41 mouse cellular contexts compared by ENCODE assay signal in the genomic region with DNA sequence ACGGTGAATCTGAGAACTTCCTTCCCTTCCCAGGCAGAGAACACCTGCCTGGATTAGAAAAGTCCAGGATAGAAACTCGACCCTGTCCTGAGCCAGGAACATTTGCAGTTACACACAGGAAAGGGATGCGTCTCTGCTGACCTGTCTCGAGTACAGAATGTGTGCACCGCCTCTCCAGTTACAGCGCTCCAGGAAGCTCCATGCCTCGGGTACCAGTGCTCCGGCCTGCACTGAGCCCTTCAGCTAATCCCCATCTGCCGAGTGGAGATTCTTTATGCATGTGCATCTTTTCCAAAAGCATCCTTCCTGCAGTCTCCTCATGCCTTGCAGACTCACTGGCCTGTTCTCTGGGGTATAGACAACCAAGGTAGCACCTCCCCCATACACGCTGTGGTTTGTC. TPM values are rescaled to one million over a fixed set of nuclear protein-coding genes. Genes with fewer than 3 reads are reported as not detected.
"Had no signal": no experiment of that assay in that cellular context is flagged by ENCODE, and none has a peak within 500 bp of the region (broad histone marks: within the 10 kb centered on the region; RNA-seq: fewer than 3 reads in every experiment).

No protein-coding gene starts in this region.

- ATAC-seq: liver, embryonic 12.5 days; liver, postnatal 0 days; lung, postnatal 0 days; midbrain, embryonic 13.5 days; midbrain, embryonic 15.5 days; midbrain, embryonic 16.5 days had no signal

- H3K36me3 ChIP-seq: limb, embryonic 10.5 days; limb, embryonic 12.5 days; limb, embryonic 13.5 days; limb, embryonic 15.5 days; liver, embryonic 12.5 days; liver, embryonic 13.5 days; liver, embryonic 15.5 days; lung, embryonic 15.5 days; midbrain, embryonic 10.5 days; midbrain, embryonic 12.5 days; midbrain, embryonic 13.5 days; midbrain, embryonic 15.5 days; neural tube, embryonic 12.5 days; neural tube, embryonic 13.5 days had no signal

- H3K4me2 ChIP-seq: limb, embryonic 12.5 days; limb, embryonic 13.5 days; limb, embryonic 15.5 days; liver, embryonic 11.5 days; liver, embryonic 12.5 days; liver, embryonic 13.5 days; liver, embryonic 15.5 days; lung, embryonic 14.5 days; lung, embryonic 15.5 days; midbrain, embryonic 11.5 days; midbrain, embryonic 12.5 days; midbrain, embryonic 13.5 days; midbrain, embryonic 15.5 days; neural tube, embryonic 12.5 days; neural tube, embryonic 13.5 days had no signal

- H3K9me3 ChIP-seq: limb, embryonic 12.5 days; limb, embryonic 13.5 days; limb, embryonic 15.5 days; liver, embryonic 12.5 days; liver, embryonic 13.5 days; liver, embryonic 15.5 days; lung, embryonic 15.5 days; midbrain, embryonic 10.5 days; midbrain, embryonic 12.5 days; midbrain, embryonic 13.5 days; midbrain, embryonic 15.5 days; neural tube, embryonic 12.5 days; neural tube, embryonic 13.5 days had no signal

- H3K9ac ChIP-seq: limb, embryonic 12.5 days; limb, embryonic 13.5 days; limb, embryonic 15.5 days; liver, embryonic 12.5 days; liver, embryonic 13.5 days; liver, embryonic 14.5 days; liver, embryonic 15.5 days; liver, postnatal 0 days; lung, embryonic 14.5 days; lung, embryonic 15.5 days; midbrain, embryonic 12.5 days; midbrain, embryonic 13.5 days; midbrain, embryonic 15.5 days; neural tube, embryonic 12.5 days; neural tube, embryonic 13.5 days had no signal

- H3K4me3 ChIP-seq: limb, embryonic 10.5 days; limb, embryonic 12.5 days; limb, embryonic 13.5 days; limb, embryonic 15.5 days; liver, embryonic 12.5 days; liver, embryonic 13.5 days; liver, embryonic 15.5 days; lung, embryonic 15.5 days; megakaryocyte, embryonic 14.5 days; midbrain, embryonic 10.5 days; midbrain, embryonic 12.5 days; midbrain, embryonic 13.5 days; midbrain, embryonic 15.5 days; myocyte; neural tube, embryonic 12.5 days; neural tube, embryonic 13.5 days had no signal

- H3K27me3 ChIP-seq: limb, embryonic 12.5 days; limb, embryonic 13.5 days; limb, embryonic 15.5 days; liver, embryonic 12.5 days; liver, embryonic 13.5 days; liver, embryonic 15.5 days; lung, embryonic 15.5 days; midbrain, embryonic 12.5 days; midbrain, embryonic 13.5 days; midbrain, embryonic 15.5 days; neural tube, embryonic 12.5 days; neural tube, embryonic 13.5 days had no signal

- H3K4me1 ChIP-seq: limb, embryonic 12.5 days; limb, embryonic 15.5 days; liver, embryonic 12.5 days; liver, embryonic 13.5 days; liver, embryonic 15.5 days; lung, embryonic 15.5 days; megakaryocyte, embryonic 14.5 days; midbrain, embryonic 10.5 days; midbrain, embryonic 12.5 days; midbrain, embryonic 15.5 days had no signal

- DNase-seq: left cerebral cortex, postnatal 4 days; liver; liver, embryonic 13.5 days; liver, postnatal 0 days; lung, adult 18-20 months; lung, adult 2 months; lung, embryonic 14.5 days; lung, postnatal 10 days; lung, postnatal 14 days; lung, postnatal 36 days; lung, postnatal 4 days; midbrain, embryonic 14.5 days had no signal

- H3K27ac ChIP-seq: limb, embryonic 10.5 days; limb, embryonic 12.5 days; limb, embryonic 13.5 days; limb, embryonic 15.5 days; liver, embryonic 12.5 days; liver, embryonic 13.5 days; liver, embryonic 14.5 days; liver, embryonic 15.5 days; lung, embryonic 15.5 days; macrophage; midbrain, embryonic 10.5 days; midbrain, embryonic 12.5 days; midbrain, embryonic 13.5 days; midbrain, embryonic 15.5 days; neural tube, embryonic 12.5 days; neural tube, embryonic 13.5 days had no signal

RNA-seq across cellular contexts. Expression of gene Map3k7cl, which starts 24.4 kb away (rescaled TPM):
- total RNA-seq: liver, adult 2 months; megakaryocyte progenitor cell, adult 5-6 weeks; megakaryocyte, adult 5-6 weeks; megakaryocyte-erythroid progenitor cell, adult 5-6 weeks; monocyte, adult 5-6 weeks had no signal
- polyA plus RNA-seq: limb, embryonic 10.5 days; limb, embryonic 11.5 days; limb, embryonic 12.5 days; liver, adult 2 months; liver, embryonic 11.5 days; liver, embryonic 12.5 days; liver, embryonic 13.5 days; liver, embryonic 15.5 days; liver, postnatal 0 days; macrophage; midbrain, embryonic 10.5 days; midbrain, embryonic 11.5 days; midbrain, embryonic 12.5 days; midbrain, embryonic 13.5 days; midbrain, embryonic 14.5 days; midbrain, embryonic 16.5 days; midbrain, postnatal 0 days; neural tube, embryonic 11.5 days; neural tube, embryonic 12.5 days; neural tube, embryonic 13.5 days had no signal
